Mouse (Mus musculus) testis, adult 2 months (tissue): ENCODE measurements around the gene Nos1ap.

ENCODE experiments used
- CTCF ChIP-seq: fragments of 200-500 bp; IDR thresholded peaks from 2 replicates; pipeline ENCODE4 v1.5.1; 2012; ENCODE audit warnings: low read depth, mild to moderate bottlenecking, inconsistent platforms, low read length, moderate library complexity; ENCODE audit not compliant: control insufficient read depth, insufficient read depth, insufficient replicate concordance
- POLR2A ChIP-seq: fragments of 200-500 bp; IDR thresholded peaks from 2 replicates; pipeline ENCODE4 v1.6.1; 2012; ENCODE audit warnings: low read depth, mild to moderate bottlenecking, inconsistent platforms, low read length, moderate library complexity; ENCODE audit not compliant: control insufficient read depth

DNA sequence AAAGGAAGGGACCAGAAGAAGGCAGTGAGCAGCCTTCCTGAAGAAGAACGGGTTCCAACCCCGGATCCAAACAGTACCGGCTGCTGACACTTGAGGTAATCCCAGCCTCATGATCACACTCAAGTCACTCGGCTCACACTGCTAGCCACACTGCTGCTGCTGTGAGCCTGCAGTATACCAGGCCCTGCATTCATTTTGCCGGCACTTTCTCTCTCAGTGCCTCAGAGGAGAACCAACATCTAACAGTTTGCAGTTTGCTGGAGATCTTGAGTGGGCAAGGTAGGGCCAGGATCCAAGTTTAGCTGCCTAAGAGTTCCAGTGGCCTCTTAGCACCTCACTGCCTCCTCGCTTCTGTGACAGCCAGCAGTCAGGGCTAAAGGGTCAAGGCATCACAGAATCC, 257.7 kb downstream of the Nos1ap start:
- TF ChIP-seq POLR2A, result no peak
- no peak for TF ChIP-seq CTCF
